ENCODE assay signal across 21 mouse cellular contexts in genomic region chr3:109772120-109772519, GRCm38 (mm10).
DNase-seq lines count a peak whose midpoint lies in the region; ATAC-seq lines count a peak whose summit lies in the region.
"Had no signal": no experiment of that assay in that cellular context is flagged by ENCODE, and none has a peak within 500 bp of the region (broad histone marks: within the 10 kb centered on the region; RNA-seq: fewer than 3 reads in every experiment).

No protein-coding gene starts in this region.

- H3K27me3 ChIP-seq in heart, embryonic 10.5 days (ENCODE audit: insufficient read depth, poor library complexity, severe bottlenecking) = peaks cover 6% of the 10 kb centered on the region; the same call in 1 of the 2 replicates
- H3K27me3 ChIP-seq in heart, embryonic 14.5 days (ENCODE audit: control insufficient read depth, insufficient read depth, low read length) = no peaks in the 10 kb centered on the region
- no peaks in the 10 kb centered on the region for H3K27me3 ChIP-seq in kidney, embryonic 14.5 days (ENCODE audit: control insufficient read depth, insufficient read depth, low read length)
- H3K27me3 ChIP-seq: forebrain, embryonic 13.5 days; intestine, embryonic 15.5 days; kidney, embryonic 15.5 days; Patski had no signal

- H3K4me2 ChIP-seq in heart, embryonic 14.5 days (ENCODE audit: low read length) = peak overlapping the region; percentile 56
- H3K4me2 ChIP-seq in kidney, embryonic 14.5 days (replicated peaks; ENCODE audit: low read depth, low read length) = no peak overlapping the region
- H3K4me2 ChIP-seq: forebrain, embryonic 13.5 days; hindbrain, embryonic 14.5 days; intestine, embryonic 15.5 days; kidney, embryonic 15.5 days had no signal

- H3K27ac ChIP-seq in heart, embryonic 10.5 days = no peak overlapping the region; the same call in 1 of the 2 replicates
- no peak overlapping the region for H3K27ac ChIP-seq in heart, embryonic 14.5 days (replicated peaks in 1 of 2; ENCODE audit: control insufficient read depth in 1 of 2, insufficient read depth in 1 of 2, low read depth in 2 of 2, low read length in 2 of 2)
- H3K27ac ChIP-seq in kidney, embryonic 14.5 days (ENCODE audit: low read depth, low read length) = no peak overlapping the region
- H3K27ac ChIP-seq: embryonic facial prominence, embryonic 10.5 days; forebrain, embryonic 13.5 days; hindbrain, embryonic 10.5 days; hindbrain, embryonic 14.5 days; intestine, embryonic 15.5 days; kidney, embryonic 15.5 days had no signal

- peak overlapping the region; percentile 27; the same call in 1 of the 2 replicates for H3K4me3 ChIP-seq in heart, embryonic 10.5 days
- peak overlapping the region in 1 of 2 experiments; percentile 4; a peak in 1 of 4 replicates for H3K4me3 ChIP-seq in heart, embryonic 14.5 days (ENCODE audit: control insufficient read depth in 1 of 2, insufficient read depth in 1 of 2, low read depth in 1 of 2, low read length in 2 of 2)
- no peak overlapping the region for H3K4me3 ChIP-seq in kidney, embryonic 14.5 days (ENCODE audit: low read length)
- H3K4me3 ChIP-seq: embryonic facial prominence, embryonic 10.5 days; forebrain, embryonic 13.5 days; hindbrain, embryonic 10.5 days; intestine, embryonic 15.5 days; kidney, embryonic 15.5 days had no signal

- H3K9ac ChIP-seq in heart, embryonic 14.5 days (ENCODE audit: low read length) = no peak overlapping the region
- no peak overlapping the region for H3K9ac ChIP-seq in kidney, embryonic 14.5 days (ENCODE audit: low read depth, low read length)
- H3K9ac ChIP-seq: forebrain, embryonic 13.5 days; hindbrain, embryonic 14.5 days; intestine, embryonic 15.5 days; kidney, embryonic 15.5 days had no signal

- ATAC-seq in heart, embryonic 14.5 days (ENCODE audit: insufficient number of reproducible peaks, insufficient read depth, low FRiP score, low read depth) = 0 out of 2 replicates have a peak, but pooled peaks have one; percentile 54
- no peak for ATAC-seq in kidney, embryonic 14.5 days (ENCODE audit: low FRiP score, low TSS enrichment)
- ATAC-seq: activated CD4-positive, CD25-positive, alpha-beta regulatory T cell, adult 4 months; intestine, embryonic 15.5 days; Patski had no signal

- 42% methylated on average over 14 of the region's 14 CpGs for WGBS in heart, embryonic 10.5 days
- 22% methylated on average over 14 of the region's 14 CpGs for WGBS in heart, embryonic 14.5 days
- WGBS in kidney, embryonic 14.5 days = 87% methylated on average over 14 of the region's 14 CpGs

- no peaks in the 10 kb centered on the region for H3K36me3 ChIP-seq in heart, embryonic 10.5 days
- H3K36me3 ChIP-seq in heart, embryonic 14.5 days (ENCODE audit: control insufficient read depth, insufficient read depth, low read length) = no peaks in the 10 kb centered on the region
- no peaks in the 10 kb centered on the region for H3K36me3 ChIP-seq in kidney, embryonic 14.5 days (ENCODE audit: control insufficient read depth, insufficient read depth, low read length)
- H3K36me3 ChIP-seq: embryonic facial prominence, embryonic 10.5 days; hindbrain, embryonic 10.5 days; intestine, embryonic 15.5 days; kidney, embryonic 15.5 days had no signal

- no peaks in the 10 kb centered on the region for H3K9me3 ChIP-seq in heart, embryonic 10.5 days
- H3K9me3 ChIP-seq in heart, embryonic 14.5 days (ENCODE audit: control insufficient read depth, low read length) = no peaks in the 10 kb centered on the region
- H3K9me3 ChIP-seq in kidney, embryonic 14.5 days (ENCODE audit: control insufficient read depth, low read length) = no peaks in the 10 kb centered on the region
- H3K9me3 ChIP-seq: embryonic facial prominence, embryonic 10.5 days; forebrain, embryonic 13.5 days; hindbrain, embryonic 10.5 days; intestine, embryonic 15.5 days; kidney, embryonic 15.5 days had no signal

- peaks cover 22% of the 10 kb centered on the region for H3K4me1 ChIP-seq in heart, embryonic 10.5 days
- H3K4me1 ChIP-seq in heart, embryonic 14.5 days (ENCODE audit: control insufficient read depth in 2 of 2, insufficient read depth in 2 of 2, low read length in 2 of 2) = peaks cover 5 to 23% of the 10 kb centered on the region in 2 experiments; a peak in 3 of 4 replicates
- no peaks in the 10 kb centered on the region for H3K4me1 ChIP-seq in kidney, embryonic 14.5 days (ENCODE audit: control insufficient read depth, insufficient read depth, low read length)
- H3K4me1 ChIP-seq: embryonic facial prominence, embryonic 10.5 days; forebrain, embryonic 13.5 days; hindbrain, embryonic 10.5 days; intestine, embryonic 15.5 days; kidney, embryonic 15.5 days had no signal

- peak; percentile 82 for DNase-seq in heart, embryonic 10.5 days (ENCODE audit: low spot score)
- DNase-seq in heart, adult 9 months (ENCODE audit: low spot score in 2 of 2) = no peak
- no peak for DNase-seq in heart, adult 11 months
- DNase-seq in layer of hippocampus, adult 9-11 months = peak; percentile 6
- DNase-seq in layer of hippocampus, adult 9-10 months (ENCODE audit: low spot score) = no peak
- peak; percentile 9 for DNase-seq in heart, postnatal 4 days
- DNase-seq: adrenal gland, postnatal 14 days; cerebellum, adult 2 months; cerebellum, postnatal 10 days; gastrocnemius, postnatal 10 days; kidney, adult 18-20 months had no signal

Comparison
In these comparisons a context has a peak if more than half of its experiments do, and no peak if none do; other contexts are left out.
1. DNase-seq: peak in heart, embryonic 10.5 days (single experiment), layer of hippocampus, adult 9-11 months (single experiment) and heart, postnatal 4 days (single experiment); none in heart, adult 9 months (0 of 2), heart, adult 11 months (single experiment) and layer of hippocampus, adult 9-10 months (single experiment).